Comparison of ENCODE assay signal across 20 mouse cellular contexts in genomic region chr4:130899383-130899781, GRCm38 (mm10). TPM values are rescaled to one million over a fixed set of nuclear protein-coding genes. Genes with fewer than 3 reads are reported as not detected.
DNase-seq lines count a peak whose midpoint lies in the region; ATAC-seq and TF ChIP-seq lines count a peak whose summit lies in the region.
"Had no signal": no experiment of that assay in that cellular context is flagged by ENCODE, and none has a peak within 500 bp of the region (broad histone marks: within the 10 kb centered on the region; RNA-seq: fewer than 3 reads in every experiment).

No protein-coding gene starts in this region.

- peak overlapping the region; percentile 16; the same call in 1 of the 2 replicates for H3K9ac ChIP-seq in heart, embryonic 14.5 days (ENCODE audit: low read length)
- H3K9ac ChIP-seq: hindbrain, embryonic 15.5 days; liver, embryonic 14.5 days had no signal

- TF ChIP-seq CTCF in bone marrow, adult 2 months (IDR thresholded peaks at IDR 0.05; ENCODE audit: control insufficient read depth, insufficient read depth, low read length): no peak

- no peak for ATAC-seq in heart, embryonic 14.5 days (ENCODE audit: insufficient number of reproducible peaks, insufficient read depth, low FRiP score, low read depth)
- peak; percentile 55 for ATAC-seq in megakaryocyte, adult 5-6 weeks (ENCODE audit: poor library complexity, severe bottlenecking)
- ATAC-seq: forebrain, embryonic 14.5 days had no signal

- H3K36me3 ChIP-seq in heart, embryonic 14.5 days (ENCODE audit: control insufficient read depth, insufficient read depth, low read length): no peaks in the 10 kb centered on the region
- H3K36me3 ChIP-seq: embryonic facial prominence, embryonic 10.5 days; hindbrain, embryonic 15.5 days had no signal

- H3K27me3 ChIP-seq in heart, embryonic 14.5 days (ENCODE audit: control insufficient read depth, insufficient read depth, low read length): no peaks in the 10 kb centered on the region
- H3K27me3 ChIP-seq: hindbrain, embryonic 15.5 days had no signal

- H3K27ac ChIP-seq in heart, embryonic 14.5 days (replicated peaks in 1 of 2; ENCODE audit: control insufficient read depth in 1 of 2, insufficient read depth in 1 of 2, low read depth in 2 of 2, low read length in 2 of 2): peak overlapping the region; percentile 4 to 48; a peak in 2 of 4 replicates
- peak overlapping the region; percentile 37 for H3K27ac ChIP-seq in bone marrow, adult 2 months (ENCODE audit: control insufficient read depth, insufficient read depth, low read depth, low read length, poor library complexity)
- H3K27ac ChIP-seq: hindbrain, embryonic 15.5 days; kidney, postnatal 0 days; liver, embryonic 14.5 days had no signal

- WGBS in heart, embryonic 14.5 days: 53% methylated on average over 2 of the region's 3 CpGs
- 25% methylated on average over 3 of the region's 3 CpGs for WGBS in bone marrow, adult 2 months

- H3K4me2 ChIP-seq in heart, embryonic 14.5 days (ENCODE audit: low read length): no peak overlapping the region
- H3K4me2 ChIP-seq: hindbrain, embryonic 15.5 days had no signal

- H3K9me3 ChIP-seq in heart, embryonic 14.5 days (ENCODE audit: control insufficient read depth, low read length): no peaks in the 10 kb centered on the region
- H3K9me3 ChIP-seq: embryonic facial prominence, embryonic 10.5 days; hindbrain, embryonic 15.5 days had no signal

- peaks cover 17% of the 10 kb centered on the region in 2 experiments for H3K4me1 ChIP-seq in heart, embryonic 14.5 days (ENCODE audit: control insufficient read depth in 2 of 2, insufficient read depth in 2 of 2, low read length in 2 of 2)
- peaks cover 14% of the 10 kb centered on the region for H3K4me1 ChIP-seq in bone marrow, adult 2 months (ENCODE audit: control insufficient read depth, insufficient read depth, low read length)
- H3K4me1 ChIP-seq: hindbrain, embryonic 15.5 days had no signal

- H3K4me3 ChIP-seq in heart, embryonic 14.5 days (ENCODE audit: control insufficient read depth in 1 of 2, insufficient read depth in 1 of 2, low read depth in 1 of 2, low read length in 2 of 2): no peak overlapping the region
- no peak overlapping the region for H3K4me3 ChIP-seq in bone marrow, adult 2 months (replicated peaks; ENCODE audit: control insufficient read depth, low read depth, low read length)
- H3K4me3 ChIP-seq: embryonic facial prominence, embryonic 10.5 days; hindbrain, embryonic 15.5 days had no signal

- no peak for DNase-seq in heart, adult 9 months (ENCODE audit: low spot score in 2 of 2)
- peak; percentile 59 for DNase-seq in 416B (ENCODE audit: low read depth)
- DNase-seq in frontal cortex, postnatal 36 days (ENCODE audit: low spot score in 2 of 2): no peak
- no peak for DNase-seq in kidney, adult 8-10 months
- DNase-seq: cerebellum, postnatal 14 days; lung, postnatal 10 days; right cerebral cortex, postnatal 4 days; thymus, adult 18-20 months had no signal

- TF ChIP-seq POLR2A in bone marrow, adult 2 months (IDR thresholded peaks at IDR 0.05; ENCODE audit: borderline replicate concordance, control insufficient read depth, low read depth, low read length): no peak

RNA-seq across cellular contexts. Expression of gene Laptm5, which starts 13.5 kb away (rescaled TPM):
- 30.8 and 33.0 TPM in 2 replicates for polyA plus RNA-seq in heart, embryonic 14.5 days (2014; fragmentation: Nextera tagmentation; extraction: Ambion mirVana)
- polyA plus RNA-seq in bone marrow, adult 2 months (2011; ENCODE audit: insufficient read depth, insufficient read length, low replicate concordance, missing spikeins): 193 and 436 TPM in 2 replicates
- total RNA-seq in megakaryocyte, adult 5-6 weeks (2015): 1,039 and 1,095 TPM in 2 replicates
- total RNA-seq in megakaryocyte, adult 5-6 weeks (2017): 312 and 362 TPM in 2 replicates

RNA-seq across cellular contexts. Expression of gene Matn1, which starts 44.8 kb away (rescaled TPM):
- not detected in 2 replicates for polyA plus RNA-seq in heart, embryonic 14.5 days (2014; fragmentation: Nextera tagmentation; extraction: Ambion mirVana)
- polyA plus RNA-seq in bone marrow, adult 2 months (2011; ENCODE audit: insufficient read depth, insufficient read length, low replicate concordance, missing spikeins): not detected in 2 replicates
- total RNA-seq in megakaryocyte, adult 5-6 weeks (2015): not detected in 2 replicates
- not detected in 2 replicates for total RNA-seq in megakaryocyte, adult 5-6 weeks (2017)
- total RNA-seq: heart, adult 8-10 months had no signal
- polyA plus RNA-seq: C2C12; embryonic facial prominence, embryonic 10.5 days; intestine, postnatal 0 days; neural tube, embryonic 14.5 days had no signal
